Mouse (Mus musculus): ENCODE data around the gene Tll1.

DNA sequence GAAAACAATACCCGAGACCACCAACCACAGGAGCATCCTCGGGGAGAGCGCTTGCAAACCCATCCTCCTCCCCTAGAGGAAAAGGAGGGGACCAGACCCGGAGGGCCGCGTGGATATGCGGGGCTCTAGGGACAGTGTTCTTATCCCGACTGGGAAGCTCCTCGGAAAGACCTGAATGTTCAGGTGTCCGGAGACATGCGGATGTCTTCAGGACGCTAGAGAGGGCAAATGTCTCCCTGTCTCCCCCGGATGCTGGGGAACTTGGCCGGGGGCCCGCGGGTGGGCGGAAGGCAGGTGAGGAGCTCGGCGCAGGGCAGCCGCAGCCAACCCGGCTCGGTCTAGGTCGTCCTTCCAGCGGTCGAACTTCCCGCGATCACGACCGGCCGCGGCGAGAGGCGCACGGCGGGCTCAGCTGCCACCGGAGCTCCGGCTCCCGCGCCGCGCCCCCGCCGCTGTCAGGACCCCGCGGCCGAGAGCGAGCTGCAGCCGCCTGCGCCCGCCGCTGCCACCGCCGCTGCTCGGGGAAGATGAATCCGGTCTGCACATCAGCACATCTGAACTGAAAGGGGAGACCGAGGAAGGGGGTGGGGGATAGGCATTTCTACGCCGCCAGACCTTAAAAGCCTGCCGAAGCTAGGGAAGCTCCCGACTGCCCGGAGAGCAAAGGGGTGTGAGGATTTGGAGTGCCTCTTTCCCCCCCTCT is 599 bp downstream of the Tll1 start:
- TF ChIP-seq GATA1 (IDR thresholded peaks at IDR 0.05; ENCODE audit: borderline replicate concordance, low read length) (no peak), FLI1 (IDR thresholded peaks at IDR 0.05; ENCODE audit: low read length) (no peak)

Measured in megakaryocyte, embryonic 14.5 days (primary cell).